Mouse (Mus musculus): ENCODE results near the gene Rfxank. TPM values are rescaled to one million over a fixed set of nuclear protein-coding genes. Genes with fewer than 3 reads are reported as not detected.

Rfxank gene
- polyA plus RNA-seq, 1 experiment from 2014 or later = 17.6 TPM

GRCm38 (mm10) chr8:70111192-70111795 is 27.7 kb downstream of the Rfxank start:
- H3K4me3 ChIP-seq (ENCODE audit: low read depth, low read length) = no peak overlapping the region

GRCm38 (mm10) chr8:70110451-70110850 is 28.5 kb downstream of the Rfxank start:
- Histone ChIP-seq H3K4me2 (ENCODE audit: low read depth, low read length, severe bottlenecking) (no peak overlapping the region), H3K9me3 (ENCODE audit: control insufficient read depth, low read length) (no peaks in the 10 kb centered on the region), H3K27me3 (ENCODE audit: control insufficient read depth, insufficient read depth, low read length) (peaks cover 38% of the 10 kb centered on the region), H3K27ac (ENCODE audit: low read depth, low read length) (no peak overlapping the region), H3K4me3 (ENCODE audit: low read depth, low read length) (no peak overlapping the region), H3K36me3 (ENCODE audit: control insufficient read depth, insufficient read depth, low read length) (no peaks in the 10 kb centered on the region; the same call in 1 of the 2 replicates), H3K9ac (ENCODE audit: low read length) (no peak overlapping the region), H3K4me1 (replicated peaks; ENCODE audit: control insufficient read depth, insufficient read depth, low read length) (peaks cover 6% of the 10 kb centered on the region)
- ATAC-seq (replicated peaks; ENCODE audit: low FRiP score) = no peak
- DNase-seq (ENCODE audit: low spot score) = no peak
- 90% methylated on average over 2 of the region's 2 CpGs for WGBS

More at GRCm38 (mm10) chr8:70111192-70111795, 27.7 kb downstream of the Rfxank start:
- no peak for DNase-seq (ENCODE audit: low spot score)
- WGBS = 51% methylated on average over 23 of the region's 23 CpGs
- peaks cover 38% of the 10 kb centered on the region for H3K27me3 ChIP-seq (ENCODE audit: control insufficient read depth, insufficient read depth, low read length)
- H3K27ac ChIP-seq (ENCODE audit: low read depth, low read length) = no peak overlapping the region
- 0 out of 2 replicates have a peak, but pooled peaks have one; percentile 8 for ATAC-seq (replicated peaks; ENCODE audit: low FRiP score)
- peaks cover 6% of the 10 kb centered on the region for H3K4me1 ChIP-seq (replicated peaks; ENCODE audit: control insufficient read depth, insufficient read depth, low read length)
- no peak overlapping the region for H3K9ac ChIP-seq (ENCODE audit: low read length)
- H3K4me2 ChIP-seq (ENCODE audit: low read depth, low read length, severe bottlenecking) = no peak overlapping the region
- H3K9me3 ChIP-seq (ENCODE audit: control insufficient read depth, low read length) = no peaks in the 10 kb centered on the region
- H3K36me3 ChIP-seq (ENCODE audit: control insufficient read depth, insufficient read depth, low read length) = no peaks in the 10 kb centered on the region; the same call in 1 of the 2 replicates

- H3K4me3 ChIP-seq (ENCODE audit: low read depth, low read length) = no peak overlapping the region
- no peaks in the 10 kb centered on the region for H3K9me3 ChIP-seq (ENCODE audit: control insufficient read depth, low read length)
- H3K9ac ChIP-seq (ENCODE audit: low read length) = no peak overlapping the region
- H3K4me1 ChIP-seq (replicated peaks; ENCODE audit: control insufficient read depth, insufficient read depth, low read length) = no peaks in the 10 kb centered on the region
- H3K27me3 ChIP-seq (ENCODE audit: control insufficient read depth, insufficient read depth, low read length) = no peaks in the 10 kb centered on the region
- no peak overlapping the region for H3K4me2 ChIP-seq (ENCODE audit: low read depth, low read length, severe bottlenecking)
- ATAC-seq (replicated peaks; ENCODE audit: low FRiP score) (no peak), DNase-seq (ENCODE audit: low spot score) (no peak)
- H3K27ac ChIP-seq (ENCODE audit: low read depth, low read length) = no peak overlapping the region
- WGBS = 84% methylated on average over 7 of the region's 7 CpGs
- no peaks in the 10 kb centered on the region; the same call in 1 of the 2 replicates for H3K36me3 ChIP-seq (ENCODE audit: control insufficient read depth, insufficient read depth, low read length)
These were observed 34.0 kb downstream of the Rfxank start for GRCm38 (mm10) chr8:70104922-70105321.

- Histone ChIP-seq H3K27me3 (ENCODE audit: control insufficient read depth, insufficient read depth, low read length) (no peaks in the 10 kb centered on the region), H3K27ac (ENCODE audit: low read depth, low read length) (no peak overlapping the region), H3K36me3 (ENCODE audit: control insufficient read depth, insufficient read depth, low read length) (no peaks in the 10 kb centered on the region), H3K4me1 (replicated peaks; ENCODE audit: control insufficient read depth, insufficient read depth, low read length) (no peaks in the 10 kb centered on the region), H3K4me2 (ENCODE audit: low read depth, low read length, severe bottlenecking) (no peak overlapping the region), H3K4me3 (ENCODE audit: low read depth, low read length) (no peak overlapping the region), H3K9ac (ENCODE audit: low read length) (no peak overlapping the region), H3K9me3 (ENCODE audit: control insufficient read depth, low read length) (no peaks in the 10 kb centered on the region)
- ATAC-seq (replicated peaks; ENCODE audit: low FRiP score) (peak; percentile 47; the same call in 1 of the 2 replicates), DNase-seq (ENCODE audit: low spot score) (no peak)
- 27% methylated on average over 6 of the region's 6 CpGs for WGBS
These were observed 34.4 kb downstream of the Rfxank start for GRCm38 (mm10) chr8:70104506-70104905.

GRCm38 (mm10) chr8:70100241-70100640 is 38.7 kb downstream of the Rfxank start:
- H3K9me3 ChIP-seq (ENCODE audit: control insufficient read depth, low read length) = peaks cover 3% of the 10 kb centered on the region; the same call in 1 of the 2 replicates
- 88% methylated on average over 8 of the region's 8 CpGs for whole genome bisulfite sequencing
- DNase-seq (ENCODE audit: low spot score) (no peak), ATAC-seq (replicated peaks; ENCODE audit: low FRiP score) (no peak)
- no peak overlapping the region for H3K4me2 ChIP-seq (ENCODE audit: low read depth, low read length, severe bottlenecking)
- H3K27ac ChIP-seq (ENCODE audit: low read depth, low read length) = no peak overlapping the region
- no peaks in the 10 kb centered on the region for H3K4me1 ChIP-seq (replicated peaks; ENCODE audit: control insufficient read depth, insufficient read depth, low read length)
- H3K4me3 ChIP-seq (ENCODE audit: low read depth, low read length) = no peak overlapping the region
- H3K36me3 ChIP-seq (ENCODE audit: control insufficient read depth, insufficient read depth, low read length) = peaks cover 7% of the 10 kb centered on the region
- H3K27me3 ChIP-seq (ENCODE audit: control insufficient read depth, insufficient read depth, low read length) = no peaks in the 10 kb centered on the region
- no peak overlapping the region for H3K9ac ChIP-seq (ENCODE audit: low read length)

GRCm38 (mm10) chr8:70099276-70099675 is 39.7 kb downstream of the Rfxank start:
- 79% methylated on average over 8 of the region's 8 CpGs for WGBS
- Histone ChIP-seq H3K4me3 (ENCODE audit: low read depth, low read length) (no peak overlapping the region), H3K27me3 (ENCODE audit: control insufficient read depth, insufficient read depth, low read length) (no peaks in the 10 kb centered on the region), H3K27ac (ENCODE audit: low read depth, low read length) (no peak overlapping the region), H3K9me3 (ENCODE audit: control insufficient read depth, low read length) (peaks cover 3% of the 10 kb centered on the region; the same call in 1 of the 2 replicates), H3K4me2 (ENCODE audit: low read depth, low read length, severe bottlenecking) (no peak overlapping the region), H3K36me3 (ENCODE audit: control insufficient read depth, insufficient read depth, low read length) (peaks cover 7% of the 10 kb centered on the region), H3K4me1 (replicated peaks; ENCODE audit: control insufficient read depth, insufficient read depth, low read length) (no peaks in the 10 kb centered on the region), H3K9ac (ENCODE audit: low read length) (no peak overlapping the region)
- DNase-seq (ENCODE audit: low spot score) = no peak
- no peak for ATAC-seq (replicated peaks; ENCODE audit: low FRiP score)

- Histone ChIP-seq H3K4me3 (ENCODE audit: low read depth, low read length) (no peak overlapping the region), H3K27ac (ENCODE audit: low read depth, low read length) (no peak overlapping the region), H3K4me1 (replicated peaks; ENCODE audit: control insufficient read depth, insufficient read depth, low read length) (peaks cover 6% of the 10 kb centered on the region; the same call in 1 of the 2 replicates), H3K9me3 (ENCODE audit: control insufficient read depth, low read length) (no peaks in the 10 kb centered on the region; the same call in 1 of the 2 replicates), H3K4me2 (ENCODE audit: low read depth, low read length, severe bottlenecking) (no peak overlapping the region), H3K36me3 (ENCODE audit: control insufficient read depth, insufficient read depth, low read length) (peaks cover 1% of the 10 kb centered on the region), H3K27me3 (ENCODE audit: control insufficient read depth, insufficient read depth, low read length) (peaks cover 22% of the 10 kb centered on the region), H3K9ac (ENCODE audit: low read length) (no peak overlapping the region)
- no peak for DNase-seq (ENCODE audit: low spot score)
- no peak for ATAC-seq (replicated peaks; ENCODE audit: low FRiP score)
- WGBS = 64% methylated on average over 8 of the region's 8 CpGs
These were observed 46.2 kb downstream of the Rfxank start for GRCm38 (mm10) chr8:70092786-70093185.

- Histone ChIP-seq H3K27me3 (ENCODE audit: control insufficient read depth, insufficient read depth, low read length) (peaks cover 55% of the 10 kb centered on the region), H3K36me3 (ENCODE audit: control insufficient read depth, insufficient read depth, low read length) (no peaks in the 10 kb centered on the region), H3K4me2 (ENCODE audit: low read depth, low read length, severe bottlenecking) (no peak overlapping the region), H3K4me3 (ENCODE audit: low read depth, low read length) (no peak overlapping the region), H3K27ac (ENCODE audit: low read depth, low read length) (no peak overlapping the region), H3K4me1 (replicated peaks; ENCODE audit: control insufficient read depth, insufficient read depth, low read length) (peaks cover 8% of the 10 kb centered on the region; the same call in 1 of the 2 replicates), H3K9ac (ENCODE audit: low read length) (no peak overlapping the region), H3K9me3 (ENCODE audit: control insufficient read depth, low read length) (no peaks in the 10 kb centered on the region)
- 55% methylated on average over 9 of the region's 9 CpGs for WGBS
- no peak for DNase-seq (ENCODE audit: low spot score)
- ATAC-seq (replicated peaks; ENCODE audit: low FRiP score) = no peak
These were observed 49.5 kb downstream of the Rfxank start for GRCm38 (mm10) chr8:70089296-70089960.
